Mouse (Mus musculus) stomach, postnatal 0 days (tissue): ENCODE results near the gene Cdk9. TPM values are rescaled to one million over a fixed set of nuclear protein-coding genes. Genes with fewer than 3 reads are reported as not detected.

ENCODE experiments used
- ATAC-seq: fragments of 200-750 bp; cut with Nextera tagmentation; 2 replicates; pipeline ENCODE4 v1.8.0; 2017; ENCODE audit not compliant: low FRiP score, low TSS enrichment
- DNase-seq: peaks from one replicate; pipeline ENCODE4 v3.0.0-alpha.2; 2016; ENCODE audit warnings: low spot score
- H3K27ac ChIP-seq: fragments of 300-500 bp; sonication (generic); replicated peaks from 2 replicates; pipeline ENCODE4 v1.5.1; 2014; ENCODE audit warnings: mild to moderate bottlenecking, control low read depth
- H3K27me3 ChIP-seq: fragments of 300-500 bp; sonication (generic); 2 replicates; pipeline ENCODE4 v1.6.1; 2014; ENCODE audit warnings: low read length; ENCODE audit not compliant: control insufficient read depth, insufficient read depth
- H3K36me3 ChIP-seq: fragments of 300-500 bp; sonication (generic); 2 replicates; pipeline ENCODE4 v1.6.1; 2014; ENCODE audit warnings: low read length, mixed read lengths; ENCODE audit not compliant: control insufficient read depth, insufficient read depth
- H3K4me1 ChIP-seq: fragments of 300-500 bp; sonication (generic); replicated peaks from 2 replicates; pipeline ENCODE4 v1.6.1; 2014; ENCODE audit warnings: antibody characterized with exemption; ENCODE audit not compliant: control insufficient read depth, insufficient read depth
- H3K4me2 ChIP-seq: fragments of 300-500 bp; sonication (generic); replicated peaks from 2 replicates; pipeline ENCODE4 v1.6.1; 2014; ENCODE audit warnings: low read depth, mild to moderate bottlenecking, control low read depth, moderate library complexity
- H3K4me3 ChIP-seq: fragments of 300-500 bp; sonication (generic); 2 replicates; pipeline ENCODE4 v1.5.1; 2014; ENCODE audit warnings: low read depth, low read length, control low read depth
- H3K9ac ChIP-seq: fragments of 300-500 bp; sonication (generic); 2 replicates; pipeline ENCODE4 v1.6.1; 2014; ENCODE audit warnings: mild to moderate bottlenecking, low read length, control low read depth, mixed read lengths
- H3K9me3 ChIP-seq: fragments of 300-500 bp; sonication (generic); 2 replicates; pipeline ENCODE4 v1.6.1; 2016; ENCODE audit warnings: low read length; ENCODE audit not compliant: control insufficient read depth
- CTCF ChIP-seq: IDR thresholded peaks from 2 replicates; pipeline ENCODE4 v1.5.1; 2016; ENCODE audit warnings: antibody characterized with exemption, low read depth, mild to moderate bottlenecking, moderate library complexity
- EP300 ChIP-seq: optimal IDR thresholded peaks from 2 replicates; pipeline ENCODE3; 2016; ENCODE audit warnings: antibody characterized with exemption
- WGBS: fragments of 180-500 bp; shearing (Covaris S2); extraction: QIAGEN DNeasy Blood & Tissue Kit; methylation state at CpG from one replicate; pipeline ENCODE4 v1.1.7; 2014; 5-methylcytosine and 5-hydroxymethylcytosine counted together
- polyA plus RNA-seq: library from polyadenylated mRNA; unstranded; fragments of >200 nt; fragmentation: Nextera tagmentation; extraction: Ambion mirVana; gene quantifications from 2 replicates; pipeline ENCODE4 v1.2.1, GENCODE M21; 2015

Cdk9 gene
- polyA plus RNA-seq, 1 experiment from 2014 or later: 55.8 TPM

GRCm38 (mm10) chr2:32711301-32712056, 1.4 kb downstream of the Cdk9 start:
- no peak for DNase-seq
- Histone ChIP-seq H3K27me3 (no peaks in the 10 kb centered on the region), H3K36me3 (peaks cover 21% of the 10 kb centered on the region), H3K27ac (peak overlapping the region; percentile 97), H3K9ac (peak overlapping the region; percentile 84), H3K4me1 (no peaks in the 10 kb centered on the region), H3K4me3 (peak overlapping the region; percentile 81), H3K4me2 (peak overlapping the region; percentile 84), H3K9me3 (no peaks in the 10 kb centered on the region)
- 21% methylated on average over 9 of the region's 9 CpGs for WGBS
- TF ChIP-seq EP300 (no peak), CTCF (peak; percentile 53)
- ATAC-seq: no peak

GRCm38 (mm10) chr2:32710425-32710824, 2.5 kb downstream of the Cdk9 start:
- DNase-seq (no peak), ATAC-seq (no peak)
- no peaks in the 10 kb centered on the region for H3K9me3 ChIP-seq
- H3K27me3 ChIP-seq: no peaks in the 10 kb centered on the region
- H3K4me1 ChIP-seq: no peaks in the 10 kb centered on the region
- H3K4me2 ChIP-seq: no peak overlapping the region
- H3K36me3 ChIP-seq: peaks cover 23% of the 10 kb centered on the region
- H3K27ac ChIP-seq: no peak overlapping the region
- no peak overlapping the region for H3K4me3 ChIP-seq
- TF ChIP-seq EP300: no peak
- no peak for TF ChIP-seq CTCF
- no peak overlapping the region for H3K9ac ChIP-seq
- 85% methylated on average over 5 of the region's 5 CpGs for WGBS

GRCm38 (mm10) chr2:32709521-32710137, 3.2 kb downstream of the Cdk9 start:
- Histone ChIP-seq H3K4me3 (no peak overlapping the region), H3K9me3 (no peaks in the 10 kb centered on the region), H3K27me3 (no peaks in the 10 kb centered on the region), H3K4me1 (no peaks in the 10 kb centered on the region), H3K36me3 (peaks cover 25% of the 10 kb centered on the region), H3K27ac (no peak overlapping the region), H3K4me2 (no peak overlapping the region), H3K9ac (no peak overlapping the region)
- ATAC-seq (no peak), DNase-seq (no peak)
- 89% methylated on average over 20 of the region's 20 CpGs for WGBS
- TF ChIP-seq CTCF (no peak), EP300 (no peak)

GRCm38 (mm10) chr2:32708643-32709042, 4.2 kb downstream of the Cdk9 start:
- DNase-seq (peak; percentile 70), ATAC-seq (no peak)
- Histone ChIP-seq H3K9ac (no peak overlapping the region), H3K4me2 (no peak overlapping the region), H3K36me3 (peaks cover 30% of the 10 kb centered on the region), H3K27ac (no peak overlapping the region), H3K4me1 (no peaks in the 10 kb centered on the region), H3K9me3 (no peaks in the 10 kb centered on the region), H3K27me3 (no peaks in the 10 kb centered on the region), H3K4me3 (no peak overlapping the region)
- peak; percentile 89 for TF ChIP-seq CTCF
- TF ChIP-seq EP300: no peak
- 31% methylated on average over 3 of the region's 3 CpGs for WGBS

- WGBS: 88% methylated on average over 6 of the region's 6 CpGs
- Histone ChIP-seq H3K36me3 (peaks cover 30% of the 10 kb centered on the region), H3K9me3 (no peaks in the 10 kb centered on the region)
Measured at GRCm38 (mm10) chr2:32706971-32707370, 5.9 kb downstream of the Cdk9 start.

GRCm38 (mm10) chr2:32705018-32705417, 7.9 kb downstream of the Cdk9 start:
- WGBS: 89% methylated on average over 7 of the region's 7 CpGs
- Histone ChIP-seq H3K27ac (no peak overlapping the region), H3K9me3 (no peaks in the 10 kb centered on the region), H3K27me3 (no peaks in the 10 kb centered on the region), H3K4me3 (no peak overlapping the region), H3K9ac (no peak overlapping the region), H3K4me1 (no peaks in the 10 kb centered on the region), H3K36me3 (peaks cover 30% of the 10 kb centered on the region), H3K4me2 (no peak overlapping the region)
- no peak for ATAC-seq
- no peak for TF ChIP-seq CTCF
- TF ChIP-seq EP300: no peak
- no peak for DNase-seq

More at GRCm38 (mm10) chr2:32706971-32707370, 5.9 kb downstream of the Cdk9 start:
- TF ChIP-seq EP300 (no peak), CTCF (no peak)
- no peaks in the 10 kb centered on the region for H3K4me1 ChIP-seq
- H3K4me2 ChIP-seq: no peak overlapping the region
- no peak overlapping the region for H3K4me3 ChIP-seq
- ATAC-seq (no peak), DNase-seq (no peak)
- no peaks in the 10 kb centered on the region for H3K27me3 ChIP-seq
- no peak overlapping the region for H3K27ac ChIP-seq
- no peak overlapping the region for H3K9ac ChIP-seq
